In genomic region chr2:31460025-31460571, GRCm38 (mm10) we compare ENCODE assay signal across 8 mouse cellular contexts. TPM values are rescaled to one million over a fixed set of nuclear protein-coding genes. Genes with fewer than 3 reads are reported as not detected.
A peak's percentile ranks its signal among the peaks of the same experiment; 100 is the strongest.
DNase-seq lines count a peak whose midpoint lies in the region; ATAC-seq lines count a peak whose summit lies in the region.

No protein-coding gene starts in this region.

- peaks cover 26% of the 10 kb centered on the region for H3K4me1 ChIP-seq in heart, embryonic 12.5 days (replicated peaks)
- peaks cover 10% of the 10 kb centered on the region for H3K4me1 ChIP-seq in heart, embryonic 16.5 days (ENCODE audit: control insufficient read depth, insufficient read depth, low read length)
- peaks cover 37% of the 10 kb centered on the region for H3K4me1 ChIP-seq in megakaryocyte, embryonic 14.5 days

- intact Hi-C loops in heart, postnatal 25 days (cut with DNase I): no loop called here

- H3K4me2 ChIP-seq in heart, embryonic 12.5 days: peak overlapping the region; percentile 74
- peak overlapping the region; percentile 71 for H3K4me2 ChIP-seq in heart, embryonic 16.5 days (ENCODE audit: low read depth, low read length)

- no peak for DNase-seq in heart, postnatal 25 days (ENCODE audit: low spot score)
- peak; percentile 29 for DNase-seq in adrenal gland, postnatal 25 days
- peak; percentile 56 to 87 for DNase-seq in kidney, postnatal 25 days
- peak; percentile 34 to 52 for DNase-seq in spleen, postnatal 36 days (ENCODE audit: low spot score in 2 of 2)
- DNase-seq in layer of hippocampus, postnatal 36 days: no peak

- H3K9me3 ChIP-seq in heart, embryonic 12.5 days (replicated peaks): no peaks in the 10 kb centered on the region
- H3K9me3 ChIP-seq in heart, embryonic 16.5 days (replicated peaks; ENCODE audit: control insufficient read depth, low read length): no peaks in the 10 kb centered on the region
- no peaks in the 10 kb centered on the region for H3K9me3 ChIP-seq in megakaryocyte, embryonic 14.5 days

- no peak overlapping the region for H3K27ac ChIP-seq in heart, embryonic 12.5 days (ENCODE audit: poor library complexity, severe bottlenecking)
- no peak overlapping the region for H3K27ac ChIP-seq in heart, embryonic 16.5 days (ENCODE audit: low read length)

- WGBS in heart, embryonic 12.5 days: under 1% methylated on average over 46 of the region's 48 CpGs
- WGBS in heart, embryonic 16.5 days: 3% methylated on average over 48 of the region's 48 CpGs

- H3K27me3 ChIP-seq in heart, embryonic 12.5 days (replicated peaks): peaks cover 79% of the 10 kb centered on the region
- peaks cover 27% of the 10 kb centered on the region for H3K27me3 ChIP-seq in heart, embryonic 16.5 days (ENCODE audit: control insufficient read depth, insufficient read depth, low read length)
- peaks cover 91% of the 10 kb centered on the region for H3K27me3 ChIP-seq in megakaryocyte, embryonic 14.5 days (replicated peaks)

- peak overlapping the region; percentile 46 for H3K4me3 ChIP-seq in heart, embryonic 12.5 days
- peak overlapping the region; percentile 47 for H3K4me3 ChIP-seq in heart, embryonic 16.5 days (ENCODE audit: low read length)
- H3K4me3 ChIP-seq in megakaryocyte, embryonic 14.5 days (replicated peaks): peak overlapping the region; percentile 90

- H3K36me3 ChIP-seq in heart, embryonic 12.5 days: no peaks in the 10 kb centered on the region
- H3K36me3 ChIP-seq in heart, embryonic 16.5 days (ENCODE audit: control insufficient read depth, insufficient read depth): no peaks in the 10 kb centered on the region
- no peaks in the 10 kb centered on the region for H3K36me3 ChIP-seq in megakaryocyte, embryonic 14.5 days (replicated peaks; ENCODE audit: low read length)

- H3K9ac ChIP-seq in heart, embryonic 12.5 days: peak overlapping the region; percentile 52
- peak overlapping the region; percentile 48 for H3K9ac ChIP-seq in heart, embryonic 16.5 days (ENCODE audit: low read length)

- ATAC-seq in heart, embryonic 12.5 days (ENCODE audit: insufficient number of reproducible peaks, low FRiP score): 0 out of 2 replicates have a peak, but pooled peaks have one; percentile 38
- ATAC-seq in heart, embryonic 16.5 days (replicated peaks; ENCODE audit: extremely low read depth, insufficient read depth, low FRiP score): no peak

RNA-seq across cellular contexts. Expression of gene Ass1, which starts 9.9 kb away (rescaled TPM):
- 11.8 and 12.4 TPM in 2 replicates for polyA plus RNA-seq in heart, embryonic 12.5 days (2016; fragmentation: Nextera tagmentation; extraction: Ambion mirVana)
- 1 to 10 TPM; 4.3 to 4.4 TPM for total RNA-seq in heart, postnatal 25 days (2021)
- 14.8 and 41.4 TPM in 2 replicates for total RNA-seq in adrenal gland, postnatal 25 days (2021)
- polyA plus RNA-seq in heart, embryonic 16.5 days (2015; fragmentation: Nextera tagmentation; extraction: Ambion mirVana): 11.8 and 15.5 TPM in 2 replicates
- 4.4 and 11.2 TPM in 2 replicates for polyA plus RNA-seq in megakaryocyte, embryonic 14.5 days (2012; ENCODE audit: insufficient read depth, low replicate concordance)
- 10 to 100 TPM; 19.5 to 21.8 TPM for total RNA-seq in layer of hippocampus, postnatal 36 days (2021)

Comparison
In these comparisons a context has a peak if more than half of its experiments do, and no peak if none do; other contexts are left out.
1. DNase-seq: peak in adrenal gland, postnatal 25 days (single experiment), kidney, postnatal 25 days (2 of 2) and spleen, postnatal 36 days (2 of 2); none in heart, postnatal 25 days (single experiment) and layer of hippocampus, postnatal 36 days (0 of 2).
2. Peak in every context shown above with its lines, with median percentiles within 50 percentile points of each other: H3K4me3 ChIP-seq.